In the genomic region with DNA sequence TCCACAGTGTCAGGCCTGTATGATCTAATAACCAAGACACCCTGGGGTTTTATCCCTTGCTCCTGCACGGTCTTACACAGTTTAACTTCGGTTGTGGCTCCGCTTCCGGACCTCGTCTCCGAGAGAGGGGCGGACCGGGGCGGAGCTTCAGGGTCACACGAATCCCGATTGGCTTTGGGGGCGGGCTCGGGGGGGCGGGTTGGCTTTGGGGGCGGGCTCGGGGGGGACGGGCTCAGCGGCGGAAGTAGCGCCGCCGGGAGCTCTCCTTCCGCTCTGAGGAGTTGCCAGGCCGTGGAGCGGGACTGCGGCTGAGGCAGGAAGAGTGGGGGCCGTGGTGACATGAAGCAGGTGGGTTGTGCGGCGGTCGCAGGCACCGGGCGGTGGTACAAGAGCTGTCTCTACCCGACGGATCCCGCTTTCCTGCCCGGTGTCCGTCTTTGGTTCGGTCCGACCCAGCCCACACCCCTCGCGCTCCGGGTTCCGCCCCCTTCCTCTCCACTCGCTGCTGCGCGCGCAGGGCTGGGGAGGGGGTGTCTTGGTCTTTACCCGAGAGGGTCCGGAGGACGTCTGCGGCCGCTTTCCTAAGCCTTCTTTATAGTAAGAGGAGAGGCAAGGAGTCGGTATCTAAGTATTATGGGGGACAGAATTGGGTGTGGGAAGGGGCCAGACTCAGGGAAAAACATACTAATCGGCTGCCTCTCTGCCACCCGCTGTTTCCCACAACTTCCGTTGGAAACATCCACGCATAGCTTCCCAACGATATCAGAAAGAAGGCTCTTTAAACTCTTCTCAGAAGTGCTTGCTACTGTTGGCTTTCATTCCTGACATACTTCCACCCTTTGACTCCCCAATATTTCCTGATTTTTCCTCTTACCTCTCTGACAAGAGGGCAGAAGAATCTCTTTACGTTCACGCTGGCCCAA, we compare ENCODE assay signal across 8 mouse cellular contexts. TPM values are rescaled to one million over a fixed set of nuclear protein-coding genes. Genes with fewer than 3 reads are reported as not detected.
DNase-seq lines count a peak whose midpoint lies in the region; ATAC-seq and TF ChIP-seq lines count a peak whose summit lies in the region.

Stard3 (plus strand) TSS at position 208 of the 923 bp plus-strand sequence.

- peak; percentile 71 for TF ChIP-seq POLR2A in liver, adult 2 months (IDR thresholded peaks at IDR 0.05; ENCODE audit: extremely low read depth, insufficient read depth, low read length)

- peaks cover 37% of the 10 kb centered on the region; the same call in 1 of the 2 replicates for H3K79me2 ChIP-seq in liver, adult 2 months (ENCODE audit: control insufficient read depth, insufficient read depth, low read length)

- peaks cover 14% of the 10 kb centered on the region for H3K27me3 ChIP-seq in embryonic facial prominence, embryonic 13.5 days
- H3K27me3 ChIP-seq in liver, adult 2 months (ENCODE audit: control insufficient read depth, insufficient read depth, low read length): no peaks in the 10 kb centered on the region

- TF ChIP-seq CTCF in liver, adult 2 months (IDR thresholded peaks at IDR 0.05; ENCODE audit: low read depth, low read length): no peak

- peak within 1 kb of the TSS; percentile 88 for H3K27ac ChIP-seq in embryonic facial prominence, embryonic 13.5 days
- peak within 1 kb of the TSS; percentile 82 for H3K27ac ChIP-seq in liver, adult 2 months (replicated peaks; ENCODE audit: insufficient read depth, low read depth, low read length)

- peak; percentile 86 for ATAC-seq in embryonic facial prominence, embryonic 13.5 days (ENCODE audit: insufficient number of reproducible peaks, insufficient read depth, low FRiP score, low TSS enrichment, low read depth)
- peak; percentile 78 for ATAC-seq in monocyte, adult 5-6 weeks (replicated peaks; ENCODE audit: insufficient number of reproducible peaks, low FRiP score, low TSS enrichment, poor library complexity, severe bottlenecking)

- H3K4me3 ChIP-seq in embryonic facial prominence, embryonic 13.5 days: peak within 1 kb of the TSS; percentile 70
- peak within 1 kb of the TSS; percentile 75 for H3K4me3 ChIP-seq in liver, adult 2 months (ENCODE audit: insufficient read depth, low read depth, low read length)

- no peaks in the 10 kb centered on the region for H3K9me3 ChIP-seq in embryonic facial prominence, embryonic 13.5 days

- 1% methylated on average over 60 of the region's 60 CpGs for WGBS in embryonic facial prominence, embryonic 13.5 days
- under 1% methylated on average over 58 of the region's 60 CpGs for WGBS in liver, adult 2 months

- H3K9ac ChIP-seq in embryonic facial prominence, embryonic 13.5 days: peak within 1 kb of the TSS; percentile 82
- H3K9ac ChIP-seq in liver, adult 2 months (ENCODE audit: low read depth, low read length): peak within 1 kb of the TSS; percentile 89

- peaks cover 40% of the 10 kb centered on the region for H3K4me1 ChIP-seq in embryonic facial prominence, embryonic 13.5 days
- H3K4me1 ChIP-seq in liver, adult 2 months (ENCODE audit: control insufficient read depth, insufficient read depth, low read length): peaks cover 25% of the 10 kb centered on the region

- DNase-seq in B cell, adult 2 months: peak; percentile 94 to 95
- DNase-seq in adrenal gland, postnatal 4 days (ENCODE audit: low spot score in 2 of 2): peak; percentile 69 to 82
- DNase-seq in heart, adult 8-10 months (ENCODE audit: low spot score): peak; percentile 89
- peak; percentile 90 to 92 for DNase-seq in kidney, adult 8-10 months
- DNase-seq in liver, adult 2 months (ENCODE audit: extremely low read depth, low read depth, low spot score): peak; percentile 77
- peak; percentile 92 to 95 for DNase-seq in spleen, postnatal 36 days (ENCODE audit: low spot score in 2 of 2)

- H3K36me3 ChIP-seq in embryonic facial prominence, embryonic 13.5 days: no peaks in the 10 kb centered on the region
- no peaks in the 10 kb centered on the region for H3K36me3 ChIP-seq in liver, adult 2 months (ENCODE audit: control insufficient read depth, insufficient read depth, low read length)

- H3K4me2 ChIP-seq in embryonic facial prominence, embryonic 13.5 days: peak within 1 kb of the TSS; percentile 86

RNA-seq across cellular contexts. Expression of gene Stard3, which starts in this region (rescaled TPM):
- total RNA-seq in adrenal gland, postnatal 4 days (2021): 10 to 100 TPM; 30.3 to 30.9 TPM
- 38.3 and 42.3 TPM in 2 replicates for polyA plus RNA-seq in embryonic facial prominence, embryonic 13.5 days (2015; fragmentation: Nextera tagmentation; extraction: Ambion mirVana)
- 10 to 100 TPM; 17.2 to 28.8 (median 23.7) TPM for total RNA-seq in heart, adult 8-10 months (2022)
- total RNA-seq in liver, adult 2 months (2014; rRNA removed): 11.9 and 17.2 TPM in 2 replicates
- 30.0 and 41.1 TPM in 2 replicates for polyA plus RNA-seq in liver, adult 2 months (2012; rRNA removed)
- 29.2 to 57.7 TPM (median 50.9 TPM) in 3 replicates for total RNA-seq in monocyte, adult 5-6 weeks (2017)

Comparison
In these comparisons a context has a peak if more than half of its experiments do, and no peak if none do; other contexts are left out.
1. Peak in every context shown above with its lines: DNase-seq, ATAC-seq, H3K4me3 ChIP-seq and H3K27ac ChIP-seq.